Mouse (Mus musculus) embryonic fibroblast, embryonic 13.5 days (primary cell): Measurements from ENCODE around the gene Fhl2.

Experiments used
- CTCF ChIP-seq: IDR thresholded peaks from 2 replicates; pipeline ENCODE4 v1.5.1; 2011; ENCODE audit warnings: mild to moderate bottlenecking, control low read depth, low read length, moderate library complexity, borderline replicate concordance; ENCODE audit not compliant: insufficient read depth
- POLR2A ChIP-seq: IDR thresholded peaks from 2 replicates; pipeline ENCODE4 v1.6.1; 2011; ENCODE audit warnings: low read depth, mild to moderate bottlenecking, control low read depth, low read length, moderate library complexity

DNA sequence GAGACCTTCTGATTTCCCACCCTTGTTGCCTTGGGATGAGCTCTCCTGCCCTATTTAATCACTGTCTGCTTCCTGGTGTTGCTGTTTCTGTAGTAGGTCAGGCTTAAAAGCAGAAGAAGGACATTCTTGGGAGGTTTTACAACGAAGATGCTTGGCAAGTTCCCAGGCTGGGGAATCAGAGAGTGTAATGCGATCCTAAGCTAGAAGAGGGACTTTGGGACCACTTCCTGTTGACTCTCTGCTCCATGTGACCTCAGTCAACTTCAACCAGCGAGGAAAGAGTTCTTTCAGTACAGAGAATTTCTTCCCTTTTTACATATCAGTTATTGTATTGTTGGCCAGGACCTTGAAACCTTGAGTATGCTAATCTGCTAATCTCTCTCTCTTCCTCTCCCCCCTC lies 25.7 kb downstream of the Fhl2 start:
- no peak for TF ChIP-seq POLR2A
- no peak for TF ChIP-seq CTCF
